Mouse (Mus musculus): Measurements from ENCODE around the gene Lpin1. TPM values are rescaled to one million over a fixed set of nuclear protein-coding genes. Genes with fewer than 3 reads are reported as not detected.

Gene Lpin1
- polyA plus RNA-seq, 1 experiment, result 15.7 TPM

- no peak for TF ChIP-seq GATA1 (IDR thresholded peaks at IDR 0.05; ENCODE audit: low read length)
Observed at GRCm38 (mm10) chr12:16634075-16634813, 23.5 kb upstream of the Lpin1 start.

GRCm38 (mm10) chr12:16633235-16633634 is 22.5 kb upstream of the Lpin1 start:
- TF ChIP-seq GATA1 (IDR thresholded peaks at IDR 0.05; ENCODE audit: low read length), result no peak

- no peak for TF ChIP-seq GATA1 (IDR thresholded peaks at IDR 0.05; ENCODE audit: low read length)
Observed at GRCm38 (mm10) chr12:16631423-16631822, 20.7 kb upstream of the Lpin1 start.

- TF ChIP-seq GATA1 (IDR thresholded peaks at IDR 0.05; ENCODE audit: low read length), result no peak
Observed at GRCm38 (mm10) chr12:16630866-16631185, 20.1 kb upstream of the Lpin1 start.

GRCm38 (mm10) chr12:16630152-16630865 is 19.5 kb upstream of the Lpin1 start:
- TF ChIP-seq GATA1 (IDR thresholded peaks at IDR 0.05; ENCODE audit: low read length), result no peak

- TF ChIP-seq GATA1 (IDR thresholded peaks at IDR 0.05; ENCODE audit: low read length), result no peak
Observed at GRCm38 (mm10) chr12:16620230-16620629, 9.5 kb upstream of the Lpin1 start.

GRCm38 (mm10) chr12:16619453-16619852 is 8.7 kb upstream of the Lpin1 start:
- no peak for TF ChIP-seq GATA1 (IDR thresholded peaks at IDR 0.05; ENCODE audit: low read length)

- no peak for TF ChIP-seq GATA1 (IDR thresholded peaks at IDR 0.05; ENCODE audit: low read length)
Observed at GRCm38 (mm10) chr12:16618512-16619274, 7.9 kb upstream of the Lpin1 start.

GRCm38 (mm10) chr12:16615738-16616137 is 5.0 kb upstream of the Lpin1 start:
- no peak for TF ChIP-seq GATA1 (IDR thresholded peaks at IDR 0.05; ENCODE audit: low read length)

GRCm38 (mm10) chr12:16614556-16614955 is 3.8 kb upstream of the Lpin1 start:
- no peak for TF ChIP-seq GATA1 (IDR thresholded peaks at IDR 0.05; ENCODE audit: low read length)

GRCm38 (mm10) chr12:16605624-16606023 is 5.1 kb downstream of the Lpin1 start:
- no peak for TF ChIP-seq GATA1 (IDR thresholded peaks at IDR 0.05; ENCODE audit: low read length)

- no peak for TF ChIP-seq GATA1 (IDR thresholded peaks at IDR 0.05; ENCODE audit: low read length)
Observed at GRCm38 (mm10) chr12:16602271-16602670, 8.5 kb downstream of the Lpin1 start.

- no peak for TF ChIP-seq GATA1 (IDR thresholded peaks at IDR 0.05; ENCODE audit: low read length)
Observed at GRCm38 (mm10) chr12:16600374-16600773, 10.4 kb downstream of the Lpin1 start.

GRCm38 (mm10) chr12:16599359-16599758 is 11.4 kb downstream of the Lpin1 start:
- no peak for TF ChIP-seq GATA1 (IDR thresholded peaks at IDR 0.05; ENCODE audit: low read length)

GRCm38 (mm10) chr12:16593761-16594160 is 17.0 kb downstream of the Lpin1 start:
- no peak for TF ChIP-seq GATA1 (IDR thresholded peaks at IDR 0.05; ENCODE audit: low read length)

- no peak for TF ChIP-seq GATA1 (IDR thresholded peaks at IDR 0.05; ENCODE audit: low read length)
Observed at GRCm38 (mm10) chr12:16593014-16593413, 17.8 kb downstream of the Lpin1 start.

Measured in G1E-ER4 (cell line).